Mouse (Mus musculus) ES-E14 (cell line): ENCODE measurements around the gene Cdh13. TPM values are rescaled to one million over a fixed set of nuclear protein-coding genes. Genes with fewer than 3 reads are reported as not detected.

Experiments used
- DNase-seq: peaks from one replicate; pipeline ENCODE4 v3.0.0-alpha.2; 2013; ENCODE audit warnings: low read depth, low spot score
- H3K27ac ChIP-seq: 2 replicates; pipeline ENCODE4 v1.5.1; 2012; ENCODE audit warnings: low read depth, mild to moderate bottlenecking, low read length, moderate library complexity, mixed read lengths; ENCODE audit not compliant: poor library complexity, insufficient read depth, severe bottlenecking
- H3K36me3 ChIP-seq: 2 replicates; pipeline ENCODE4 v1.6.1; 2012; ENCODE audit warnings: mild to moderate bottlenecking, low read length, moderate library complexity, mixed read lengths; ENCODE audit not compliant: control insufficient read depth, poor library complexity, insufficient read depth, severe bottlenecking
- H3K4me1 ChIP-seq, 2 experiments: fragments of 150-350 bp in 1 of 2; sonication (generic) in 1 of 2; 2 replicates each; pipeline ENCODE4 v1.6.1; 2012; ENCODE audit warnings: low read length in 2 of 2, mild to moderate bottlenecking in 1 of 2, mixed read lengths in 1 of 2; ENCODE audit not compliant: control insufficient read depth in 2 of 2, insufficient read depth in 2 of 2, poor library complexity in 1 of 2
- H3K4me3 ChIP-seq, 2 experiments: fragments of 150-350 bp in 1 of 2; sonication (generic) in 1 of 2; 2 replicates each; pipeline ENCODE4 v1.5.1; 2012; ENCODE audit warnings: low read length in 2 of 2, low read depth in 1 of 2, mild to moderate bottlenecking in 1 of 2, mixed read lengths in 1 of 2; ENCODE audit not compliant: insufficient read depth in 1 of 2, poor library complexity in 1 of 2, severe bottlenecking in 1 of 2
- H3K9ac ChIP-seq: 2 replicates; pipeline ENCODE4 v1.6.1; 2012; ENCODE audit warnings: low read depth, mild to moderate bottlenecking, low read length, mixed read lengths; ENCODE audit not compliant: poor library complexity, insufficient read depth, severe bottlenecking
- H3K9me3 ChIP-seq: fragments of 150-350 bp; sonication (generic); 2 replicates; pipeline ENCODE4 v1.6.1; 2012; ENCODE audit warnings: low read depth, mild to moderate bottlenecking, low read length; ENCODE audit not compliant: control insufficient read depth, insufficient read depth
- CHD2 ChIP-seq: IDR thresholded peaks from 2 replicates; pipeline ENCODE4 v1.6.1; 2014; ENCODE audit warnings: mild to moderate bottlenecking, low read depth, low read length, inconsistent platforms
- HCFC1 ChIP-seq: IDR thresholded peaks from 2 replicates; pipeline ENCODE4 v1.6.1; 2012; ENCODE audit warnings: low read length, inconsistent platforms, borderline replicate concordance; ENCODE audit not compliant: insufficient read depth
- MAFK ChIP-seq: IDR thresholded peaks from 2 replicates; pipeline ENCODE4 v1.6.1; 2014; ENCODE audit warnings: mild to moderate bottlenecking, low read depth, low read length, inconsistent platforms; ENCODE audit not compliant: insufficient read depth
- ZC3H11A ChIP-seq: IDR thresholded peaks from 2 replicates; pipeline ENCODE4 v1.6.1; 2012; ENCODE audit warnings: low read depth, mild to moderate bottlenecking, inconsistent platforms, low read length, borderline replicate concordance
- ZNF384 ChIP-seq: IDR thresholded peaks from 2 replicates; pipeline ENCODE4 v1.6.1; 2012; ENCODE audit warnings: low read depth, low read length, inconsistent platforms
- in situ Hi-C, 2 experiments: fragments of 600-800 bp; cut with MboI; formaldehyde crosslinking; loops; one replicate each; pipeline ENCODE4 v1.15.1; 2025; ENCODE audit warnings: low sequenced_read_pairs in 2 of 2, inconsistent platforms in 1 of 2; ENCODE audit not compliant: unreplicated experiment in 2 of 2
- total RNA-seq: library from RNA; depleted of rRNA; stranded (reverse); fragments of 300-350 nt; gene quantifications from 2 replicates; pipeline ENCODE4 v1.2.3, GENCODE M21; 2012

The Cdh13 gene
- total RNA-seq, 1 experiment = 1.3 TPM

DNA sequence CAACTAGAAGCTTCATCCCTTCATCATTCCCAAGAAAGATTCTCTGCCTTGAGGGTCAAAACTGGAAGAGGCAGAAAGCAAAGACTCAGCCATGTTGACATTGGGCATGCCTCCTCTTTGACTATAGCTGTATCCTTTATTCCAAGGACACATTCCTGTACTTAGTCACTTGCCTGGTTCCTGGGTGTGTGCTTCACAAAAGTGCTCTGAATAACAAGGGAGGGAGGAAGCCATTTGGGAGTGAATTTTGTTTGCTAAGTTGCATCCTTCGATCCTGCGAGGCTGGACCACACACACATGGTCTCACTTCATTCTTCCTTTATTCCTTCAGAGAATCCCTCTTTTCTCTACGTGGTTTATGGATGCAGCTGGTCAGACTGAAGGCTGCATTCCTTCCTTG lies 125.9 kb downstream of the Cdh13 start:
- Histone ChIP-seq H3K4me3 (no peak overlapping the region), H3K36me3 (no peaks in the 10 kb centered on the region), H3K9ac (no peak overlapping the region), H3K27ac (no peak overlapping the region), H3K9me3 (no peaks in the 10 kb centered on the region), H3K4me1 (no peaks in the 10 kb centered on the region; a peak in 1 of 4 replicates)
- TF ChIP-seq ZC3H11A = no peak
- TF ChIP-seq HCFC1 = no peak
- no peak for TF ChIP-seq CHD2
- no peak for TF ChIP-seq ZNF384
- peak; percentile 36 for DNase-seq
- in situ Hi-C loops = no loop called here

DNA sequence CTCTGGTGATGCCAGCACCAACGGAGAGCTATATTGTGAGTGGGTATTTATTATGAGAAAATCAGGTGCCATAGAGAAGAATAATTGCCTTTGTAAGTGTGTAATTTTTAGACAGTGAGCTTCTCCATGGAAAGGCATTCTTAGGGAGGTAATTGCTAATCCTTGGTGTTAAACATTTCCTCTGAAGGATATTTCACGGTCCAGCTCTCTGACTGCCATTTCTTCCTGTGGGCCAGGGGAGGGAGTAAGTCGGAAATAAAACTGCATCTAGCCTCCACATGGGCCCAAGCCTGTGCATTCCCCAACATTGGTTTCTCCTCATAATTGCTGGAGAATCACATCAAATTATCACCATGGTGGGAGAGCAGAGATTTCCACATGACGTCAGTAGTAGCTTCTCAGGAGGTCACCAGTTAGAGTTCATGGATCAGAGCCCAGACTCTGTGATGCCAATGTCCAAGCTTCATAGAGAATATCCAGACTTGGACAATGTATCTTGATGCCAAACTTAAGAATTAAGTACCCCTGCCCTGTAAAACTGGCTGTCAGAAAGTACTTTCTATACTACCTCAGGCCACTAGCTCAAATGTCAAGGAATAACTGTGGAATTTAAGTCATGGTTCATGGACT lies 126.9 kb downstream of the Cdh13 start:
- in situ Hi-C loops = no loop called here
- Histone ChIP-seq H3K9me3 (no peaks in the 10 kb centered on the region), H3K4me3 (no peak overlapping the region), H3K9ac (no peak overlapping the region), H3K27ac (no peak overlapping the region), H3K4me1 (no peaks in the 10 kb centered on the region; a peak in 1 of 4 replicates), H3K36me3 (no peaks in the 10 kb centered on the region)
- TF ChIP-seq ZNF384 (no peak), MAFK (no peak)
- DNase-seq = no peak

DNA sequence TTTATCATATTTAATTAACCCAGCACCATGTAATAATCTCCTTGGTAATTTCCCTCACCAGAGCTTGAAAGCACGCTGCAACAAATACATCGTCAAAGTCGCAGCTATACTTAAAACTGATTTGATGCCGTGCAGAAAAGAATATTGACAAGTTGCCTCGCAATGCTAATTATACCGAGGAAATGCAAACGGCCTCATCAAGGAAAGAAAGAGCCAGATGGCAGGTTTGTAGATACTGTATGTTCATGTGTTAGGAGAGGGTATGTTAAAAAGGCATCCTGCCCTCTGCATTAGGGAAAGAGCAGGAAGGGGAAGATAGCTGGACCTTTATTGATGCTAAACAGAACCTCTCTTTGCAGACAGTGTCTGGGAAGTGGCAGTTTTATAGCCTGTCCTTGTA lies 132.1 kb downstream of the Cdh13 start:
- Histone ChIP-seq H3K27ac (no peak overlapping the region), H3K4me3 (no peak overlapping the region), H3K9me3 (no peaks in the 10 kb centered on the region), H3K9ac (no peak overlapping the region), H3K36me3 (no peaks in the 10 kb centered on the region), H3K4me1 (no peaks in the 10 kb centered on the region)
- DNase-seq = no peak
- no peak for TF ChIP-seq MAFK
- no peak for TF ChIP-seq ZNF384
- in situ Hi-C loops = no loop called here

DNA sequence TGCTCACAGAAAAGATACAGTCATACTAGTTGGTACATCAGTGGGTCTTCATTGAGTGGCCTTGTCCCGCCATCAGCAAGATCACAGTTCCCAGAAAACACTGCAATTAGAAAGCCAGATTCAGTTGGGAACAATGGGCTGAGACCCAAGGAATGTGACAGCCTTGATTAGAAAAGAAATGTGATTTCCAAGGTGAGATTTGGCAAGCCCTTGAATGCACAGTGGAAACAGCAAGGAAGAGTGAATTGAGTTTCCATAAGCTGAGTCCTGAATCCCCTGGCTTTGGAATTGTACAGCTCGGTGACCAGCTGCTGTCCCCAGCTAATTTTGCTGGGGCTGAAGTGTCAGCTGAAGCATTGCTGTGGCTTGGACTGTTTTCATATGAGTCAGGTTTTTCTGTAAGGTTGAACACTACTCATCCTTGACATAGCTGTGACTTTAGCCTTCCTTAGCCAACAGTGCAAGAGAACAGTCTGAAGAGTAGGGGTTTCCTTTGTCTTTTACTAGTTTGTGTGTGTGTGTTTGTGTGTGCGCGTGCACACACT lies 133.3 kb downstream of the Cdh13 start:
- no peaks in the 10 kb centered on the region for H3K9me3 ChIP-seq
- no peak overlapping the region for H3K27ac ChIP-seq
- no peak overlapping the region for H3K4me3 ChIP-seq
- DNase-seq = no peak
- TF ChIP-seq MAFK = no peak
- TF ChIP-seq CHD2 = no peak
- no peak for TF ChIP-seq ZNF384
- no peak for TF ChIP-seq HCFC1
- TF ChIP-seq ZC3H11A = no peak
- no peak overlapping the region for H3K9ac ChIP-seq
- in situ Hi-C loops = no loop called here
- no peaks in the 10 kb centered on the region for H3K36me3 ChIP-seq
- no peaks in the 10 kb centered on the region for H3K4me1 ChIP-seq

DNA sequence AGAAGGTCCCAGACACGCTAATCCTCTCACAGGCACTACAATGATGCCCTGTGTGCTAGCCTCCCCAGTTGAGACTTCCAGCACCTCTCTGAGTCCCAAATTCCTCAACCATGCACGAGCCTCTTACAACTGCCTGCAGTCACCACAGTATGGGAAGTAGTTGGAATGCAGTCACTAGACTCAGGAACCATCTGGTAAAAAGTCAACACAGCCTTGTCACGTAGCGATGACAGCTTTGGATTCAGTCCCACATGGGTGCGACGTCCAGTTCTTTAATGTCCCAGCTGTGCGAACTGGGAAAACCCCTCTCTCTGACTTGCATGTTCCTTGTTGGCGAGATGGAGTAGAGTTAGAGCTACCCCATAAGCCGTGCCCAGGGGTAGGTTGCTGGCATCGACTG lies 139.1 kb downstream of the Cdh13 start:
- H3K27ac ChIP-seq = no peak overlapping the region
- no peak overlapping the region for H3K9ac ChIP-seq
- no peak for DNase-seq
- no peak overlapping the region for H3K4me3 ChIP-seq
- no peaks in the 10 kb centered on the region for H3K4me1 ChIP-seq
- H3K36me3 ChIP-seq = no peaks in the 10 kb centered on the region
- no peaks in the 10 kb centered on the region for H3K9me3 ChIP-seq
- TF ChIP-seq HCFC1 (no peak), ZC3H11A (no peak), MAFK (no peak), CHD2 (no peak), ZNF384 (no peak)
- in situ Hi-C loops = no loop called here
